Mouse (Mus musculus) MEL (cell line): ENCODE data around the gene Fam241a. TPM values are rescaled to one million over a fixed set of nuclear protein-coding genes. Genes with fewer than 3 reads are reported as not detected.

Experiments used
- DNase-seq: peaks from one replicate; pipeline ENCODE4 v3.0.0; 2011; ENCODE audit warnings: low read depth, low spot score
- H3K27ac ChIP-seq: 2 replicates; pipeline ENCODE4 v1.5.1; 2012; ENCODE audit warnings: low read depth, mild to moderate bottlenecking, control low read depth, low read length, moderate library complexity; ENCODE audit not compliant: control insufficient read depth
- H3K27me3 ChIP-seq, 2 experiments: fragments of 150-350 bp in 1 of 2; sonication (generic) in 1 of 2; 2 replicates each; pipeline ENCODE4 v1.6.1; 2012; ENCODE audit warnings: low read length in 2 of 2, mild to moderate bottlenecking in 2 of 2, improper control_type of control experiment in 1 of 2, moderate library complexity in 1 of 2; ENCODE audit not compliant: insufficient read depth in 2 of 2, control insufficient read depth in 1 of 2
- H3K36me3 ChIP-seq, 2 experiments: 2 replicates each; pipeline ENCODE4 v1.6.1; 2012 to 2014; ENCODE audit warnings: low read length in 2 of 2, improper control_type of control experiment in 1 of 2, inconsistent platforms in 1 of 2, mild to moderate bottlenecking in 1 of 2; ENCODE audit not compliant: insufficient read depth in 2 of 2, control insufficient read depth in 1 of 2
- H3K4me1 ChIP-seq, 2 experiments: fragments of 150-350 bp in 1 of 2; sonication (generic) in 1 of 2; 2 replicates each; pipeline ENCODE4 v1.6.1; 2012; ENCODE audit warnings: low read length in 2 of 2, improper control_type of control experiment in 1 of 2, mild to moderate bottlenecking in 1 of 2; ENCODE audit not compliant: insufficient read depth in 2 of 2, control insufficient read depth in 1 of 2
- H3K4me3 ChIP-seq, 2 experiments: fragments of 150-350 bp in 1 of 2; sonication (generic) in 1 of 2; 2 replicates each; pipeline ENCODE4 v1.5.1; 2012; ENCODE audit warnings: low read depth in 2 of 2, low read length in 2 of 2, mild to moderate bottlenecking in 2 of 2, moderate library complexity in 2 of 2, control low read depth in 1 of 2, improper control_type of control experiment in 1 of 2; ENCODE audit not compliant: control insufficient read depth in 1 of 2, insufficient read depth in 1 of 2
- H3K79me2 ChIP-seq: 2 replicates; pipeline ENCODE4 v1.6.1; 2012; ENCODE audit warnings: mild to moderate bottlenecking, low read length, moderate library complexity; ENCODE audit not compliant: control insufficient read depth, poor library complexity, insufficient read depth
- H3K9ac ChIP-seq: 2 replicates; pipeline ENCODE4 v1.6.1; 2012; ENCODE audit warnings: low read depth, mild to moderate bottlenecking, control low read depth, low read length, moderate library complexity; ENCODE audit not compliant: control insufficient read depth, poor library complexity, severe bottlenecking
- H3K9me3 ChIP-seq: fragments of 150-350 bp; sonication (generic); replicated peaks from 2 replicates; pipeline ENCODE4 v1.6.1; 2012; ENCODE audit warnings: mild to moderate bottlenecking, low read length, improper control_type of control experiment, moderate library complexity; ENCODE audit not compliant: insufficient read depth
- CHD1 ChIP-seq: IDR thresholded peaks from 2 replicates; pipeline ENCODE4 v1.6.1; 2012; ENCODE audit warnings: low read depth, mild to moderate bottlenecking, inconsistent platforms, low read length, improper control_type of control experiment
- ELF1 ChIP-seq: IDR thresholded peaks from 2 replicates; pipeline ENCODE4 v1.6.1; 2014; ENCODE audit warnings: low read depth, mild to moderate bottlenecking, inconsistent platforms, low read length, improper control_type of control experiment, moderate library complexity
- ETS1 ChIP-seq: IDR thresholded peaks from 2 replicates; pipeline ENCODE4 v1.6.1; 2012; ENCODE audit warnings: low read depth, mild to moderate bottlenecking, inconsistent platforms, low read length, improper control_type of control experiment, moderate library complexity
- GATA1 ChIP-seq: IDR thresholded peaks from 2 replicates; pipeline ENCODE4 v1.6.1; 2011; ENCODE audit warnings: low read depth, low read length, improper control_type of control experiment
- HCFC1 ChIP-seq: IDR thresholded peaks from 2 replicates; pipeline ENCODE4 v1.6.1; 2012; ENCODE audit warnings: low read depth, mild to moderate bottlenecking, inconsistent platforms, low read length, improper control_type of control experiment, moderate library complexity
- KAT2A ChIP-seq: conservative IDR thresholded peaks from 2 replicates; pipeline ENCODE4 v1.6.1; 2012; ENCODE audit warnings: low read depth, low read length, improper control_type of control experiment, inconsistent platforms
- MAX ChIP-seq: IDR thresholded peaks from 2 replicates; pipeline ENCODE4 v1.6.1; 2011; ENCODE audit warnings: low read length, improper control_type of control experiment
- MAZ ChIP-seq: IDR thresholded peaks from 2 replicates; pipeline ENCODE4 v1.6.1; 2012; ENCODE audit warnings: low read depth, mild to moderate bottlenecking, inconsistent platforms, low read length, improper control_type of control experiment
- MEF2A ChIP-seq: IDR thresholded peaks from 2 replicates; pipeline ENCODE4 v1.6.1; 2014; ENCODE audit warnings: low read depth, mild to moderate bottlenecking, inconsistent platforms, low read length, improper control_type of control experiment; ENCODE audit not compliant: poor library complexity, insufficient replicate concordance, severe bottlenecking; ENCODE audit errors: extremely low read depth
- MYC ChIP-seq: IDR thresholded peaks from 2 replicates; pipeline ENCODE4 v1.6.1; 2011; ENCODE audit warnings: low read depth, mild to moderate bottlenecking, low read length, improper control_type of control experiment, moderate library complexity
- NELFE ChIP-seq: IDR thresholded peaks from 2 replicates; pipeline ENCODE4 v1.6.1; 2011; ENCODE audit warnings: low read depth, low read length, improper control_type of control experiment
- NRF1 ChIP-seq: IDR thresholded peaks from 2 replicates; pipeline ENCODE4 v1.6.1; 2014; ENCODE audit warnings: low read depth, mild to moderate bottlenecking, inconsistent platforms, low read length, improper control_type of control experiment, moderate library complexity; ENCODE audit not compliant: poor library complexity, insufficient read depth, severe bottlenecking
- POLR2AphosphoS5 ChIP-seq: IDR thresholded peaks from 2 replicates; pipeline ENCODE4 v1.6.1; 2012; ENCODE audit warnings: low read depth, borderline replicate concordance, mild to moderate bottlenecking, inconsistent platforms, low read length, moderate library complexity, mixed read lengths
- RCOR1 ChIP-seq: IDR thresholded peaks from 2 replicates; pipeline ENCODE4 v1.6.1; 2012; ENCODE audit warnings: low read depth, mild to moderate bottlenecking, inconsistent platforms, low read length, improper control_type of control experiment
- SMC3 ChIP-seq: IDR thresholded peaks from 2 replicates; pipeline ENCODE4 v1.6.1; 2011; ENCODE audit warnings: low read depth, low read length, improper control_type of control experiment
- USF1 ChIP-seq: IDR thresholded peaks from 2 replicates; pipeline ENCODE4 v1.6.1; 2014; ENCODE audit warnings: low read depth, mild to moderate bottlenecking, inconsistent platforms, low read length, improper control_type of control experiment, moderate library complexity
- USF2 ChIP-seq, 2 experiments: IDR thresholded peaks; 2 replicates each; pipeline ENCODE4 v1.6.1; 2011 to 2012; ENCODE audit warnings: improper control_type of control experiment in 2 of 2, low read length in 2 of 2, borderline replicate concordance in 1 of 2, inconsistent platforms in 1 of 2, low read depth in 1 of 2, mild to moderate bottlenecking in 1 of 2; ENCODE audit not compliant: insufficient read depth in 1 of 2
- polyA plus RNA-seq, 2 experiments: library from polyadenylated mRNA; stranded (reverse) in 1 of 2; unstranded in 1 of 2; fragments of >175 nt in 1 of 2; fragments of >200 nt in 1 of 2; gene quantifications; 2 replicates each; pipeline versions ENCODE4 v1.2.1 to v1.2.4; 2012; ENCODE audit warnings: low replicate concordance in 2 of 2, low read depth in 1 of 2; ENCODE audit not compliant: insufficient read length in 2 of 2, insufficient read depth in 1 of 2, missing spikeins in 1 of 2
- total RNA-seq: library from RNA; depleted of rRNA; stranded (reverse); fragments of 300-350 nt; gene quantifications from 2 replicates; pipeline ENCODE4 v1.2.3, GENCODE M21; 2012

The Fam241a gene
- total and polyA plus RNA-seq, 3 experiments = 30.2 to 32.0 TPM; not detected in 1

DNA sequence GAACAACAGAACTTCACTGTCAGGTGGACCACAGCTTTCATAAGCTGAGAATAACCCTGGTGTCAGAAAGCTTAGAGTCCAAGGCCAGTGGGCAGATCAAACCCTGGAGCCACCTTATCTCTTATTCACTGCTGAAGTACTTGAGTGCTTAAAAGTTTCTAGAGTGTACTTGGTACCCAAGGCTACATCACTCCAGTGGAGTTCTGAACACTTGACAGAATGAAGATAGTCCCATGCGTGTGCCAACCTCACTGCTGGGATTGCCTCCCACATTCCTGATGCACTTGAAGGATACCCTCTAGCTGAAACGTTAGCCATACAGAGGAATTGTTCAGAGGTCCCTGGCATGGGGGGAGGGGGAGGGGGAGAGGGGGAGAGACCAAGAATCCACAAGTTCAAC lies 14.4 kb downstream of the Fam241a start:
- Histone ChIP-seq H3K27ac (no peak overlapping the region), H3K9ac (no peak overlapping the region), H3K4me3 (no peak overlapping the region), H3K36me3 (peaks cover 9 to 22% of the 10 kb centered on the region in 2 experiments), H3K9me3 (no peaks in the 10 kb centered on the region), H3K27me3 (no peaks in the 10 kb centered on the region), H3K4me1 (peaks cover 6 to 9% of the 10 kb centered on the region in 2 experiments), H3K79me2 (peaks cover 29% of the 10 kb centered on the region)
- no peak for TF ChIP-seq HCFC1
- TF ChIP-seq MAZ = no peak
- no peak for TF ChIP-seq NELFE
- TF ChIP-seq KAT2A = no peak
- no peak for TF ChIP-seq NRF1
- no peak for TF ChIP-seq CHD1
- DNase-seq = no peak

GRCm38 (mm10) chr3:127879968-127880367 lies 16.2 kb downstream of the Fam241a start:
- no peak overlapping the region for H3K9ac ChIP-seq
- peaks cover 23% of the 10 kb centered on the region for H3K79me2 ChIP-seq
- TF ChIP-seq MEF2A (no peak), RCOR1 (no peak), MAX (no peak), ELF1 (no peak), NRF1 (no peak), USF1 (no peak), MYC (no peak), HCFC1 (no peak), ETS1 (no peak), POLR2AphosphoS5 (no peak), GATA1 (no peak), USF2 (IDR thresholded peaks at IDR 0.05; ENCODE audit: borderline replicate concordance in 1 of 2, insufficient read depth in 1 of 2, low read depth in 1 of 2, low read length in 2 of 2) (no peak), SMC3 (no peak)
- TF ChIP-seq, all 39 proteins: peak for 0
- Histone ChIP-seq H3K9me3 (no peaks in the 10 kb centered on the region), H3K4me1 (0 out of 4 replicates have a peak, but pooled peaks cover 0 to 2% of the 10 kb centered on the region in 2 experiments), H3K36me3 (peaks cover 2 to 21% of the 10 kb centered on the region in 2 experiments), H3K27ac (no peak overlapping the region), H3K4me3 (no peak overlapping the region), H3K27me3 (no peaks in the 10 kb centered on the region)
- DNase-seq = no peak
